Mouse (Mus musculus) thymus, postnatal 4 days (tissue): ENCODE results near the gene Myom3.

Source experiments
- DNase-seq: peaks from one replicate; pipeline ENCODE4 v3.0.0; 2021

The Myom3 gene

GRCm38 (mm10) chr4:135856223-135857091 lies 96.9 kb downstream of the Myom3 start:
- peak; percentile 31 for DNase-seq

DNA sequence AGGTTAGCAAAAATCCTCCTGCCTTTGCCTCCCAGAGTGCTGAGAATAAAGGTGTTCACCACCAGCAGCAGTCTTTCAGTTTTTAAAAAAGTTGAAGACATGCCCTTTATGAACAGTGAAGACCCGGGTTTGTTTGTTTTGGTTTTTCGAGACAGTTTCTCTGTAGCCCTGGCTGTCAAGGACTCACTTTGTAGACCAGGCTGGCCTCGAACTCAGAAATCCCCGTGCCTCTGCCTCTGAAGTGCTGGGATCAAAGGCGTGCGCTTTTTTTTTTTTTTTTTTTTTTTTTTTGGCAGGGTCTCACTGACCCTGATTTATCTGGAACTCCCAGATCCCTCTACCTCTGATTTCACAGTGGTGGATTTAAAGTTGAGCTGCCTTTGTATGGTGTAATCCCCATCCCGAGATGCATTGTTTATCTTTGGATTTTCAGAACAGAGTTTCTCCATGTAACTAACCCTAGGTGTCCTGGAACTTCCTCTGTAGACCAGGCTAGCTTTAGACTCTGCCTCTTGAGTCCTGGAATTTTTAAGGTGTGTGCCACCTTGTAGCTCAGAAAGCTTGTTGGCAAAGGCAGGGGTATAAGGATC lies 98.2 kb downstream of the Myom3 start:
- DNase-seq: no peak
